22 mouse cellular contexts compared by ENCODE assay signal in genomic region chr12:79545063-79545462, GRCm38 (mm10).
"Had no signal": no experiment of that assay in that cellular context is flagged by ENCODE, and none has a peak within 500 bp of the region (broad histone marks: within the 10 kb centered on the region; RNA-seq: fewer than 3 reads in every experiment).

No protein-coding gene starts in this region.

- H3K36me3 ChIP-seq: lung, embryonic 15.5 days; neural tube, embryonic 12.5 days; neural tube, embryonic 15.5 days; stomach, embryonic 15.5 days had no signal

- H3K9ac ChIP-seq: liver, embryonic 14.5 days; liver, postnatal 0 days; lung, embryonic 15.5 days; neural tube, embryonic 12.5 days; neural tube, embryonic 15.5 days; stomach, embryonic 15.5 days had no signal

- H3K4me3 ChIP-seq: layer of hippocampus, adult 2 months; lung, embryonic 15.5 days; neural tube, embryonic 12.5 days; neural tube, embryonic 15.5 days; stomach, embryonic 15.5 days had no signal

- H3K4me2 ChIP-seq: liver, embryonic 11.5 days; lung, embryonic 15.5 days; midbrain, embryonic 11.5 days; neural tube, embryonic 12.5 days; neural tube, embryonic 15.5 days; stomach, embryonic 15.5 days had no signal

- H3K4me1 ChIP-seq: neural tube, embryonic 12.5 days; neural tube, embryonic 15.5 days had no signal

- H3K27ac ChIP-seq: kidney, postnatal 0 days; layer of hippocampus, adult 2 months; liver, embryonic 14.5 days; lung, embryonic 15.5 days; neural tube, embryonic 12.5 days; neural tube, embryonic 15.5 days; stomach, embryonic 15.5 days had no signal

- DNase-seq: kidney, adult 2 months; kidney, postnatal 25 days; layer of hippocampus, adult 9-11 months; liver, postnatal 0 days; lung, postnatal 36 days; midbrain, embryonic 14.5 days; retina, postnatal 1 day; right cerebral cortex, postnatal 25 days; spleen, adult 18-20 months; thymus, adult 18-20 months; thymus, postnatal 14 days; thymus, postnatal 4 days had no signal

- H3K9me3 ChIP-seq: lung, embryonic 15.5 days; neural tube, embryonic 12.5 days; neural tube, embryonic 15.5 days; stomach, embryonic 15.5 days had no signal

- ATAC-seq: intestine, postnatal 0 days; liver, postnatal 0 days had no signal

- H3K27me3 ChIP-seq: lung, embryonic 15.5 days; neural tube, embryonic 12.5 days; neural tube, embryonic 15.5 days; stomach, embryonic 15.5 days had no signal
